Mouse (Mus musculus) yolk sac, embryonic 10.5 days (tissue): ENCODE results near the gene Cluh.

ENCODE experiments used
- DNase-seq: peaks from one replicate; pipeline ENCODE4 v3.0.0-alpha.2; 2017; ENCODE audit warnings: low spot score

Gene Cluh

GRCm38 (mm10) chr11:74674713-74675112 is 25.4 kb downstream of the Cluh start:
- DNase-seq: no peak

GRCm38 (mm10) chr11:74675156-74675555 is 25.9 kb downstream of the Cluh start:
- DNase-seq: no peak

DNA sequence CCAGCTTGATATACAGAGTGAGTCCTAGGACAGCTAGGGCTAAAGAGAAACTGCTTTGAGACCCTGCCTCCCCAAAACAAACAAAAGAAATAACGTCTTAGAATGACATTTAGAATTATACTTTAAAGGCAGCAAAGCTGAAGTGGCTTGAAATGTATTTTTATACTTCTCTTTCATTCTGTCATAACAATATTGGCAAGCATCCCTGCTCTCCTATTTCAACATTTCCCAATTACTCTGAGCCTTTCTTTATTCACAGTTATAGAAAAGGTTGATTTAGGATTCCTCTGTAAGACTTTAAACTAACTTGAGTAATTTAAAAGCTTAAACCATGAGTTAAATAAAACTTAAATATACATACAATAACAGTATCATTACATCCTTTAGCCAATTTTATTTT is 42.9 kb downstream of the Cluh start:
- no peak for DNase-seq

- no peak for DNase-seq
Measured at GRCm38 (mm10) chr11:74699505-74699904, 50.2 kb downstream of the Cluh start.

DNA sequence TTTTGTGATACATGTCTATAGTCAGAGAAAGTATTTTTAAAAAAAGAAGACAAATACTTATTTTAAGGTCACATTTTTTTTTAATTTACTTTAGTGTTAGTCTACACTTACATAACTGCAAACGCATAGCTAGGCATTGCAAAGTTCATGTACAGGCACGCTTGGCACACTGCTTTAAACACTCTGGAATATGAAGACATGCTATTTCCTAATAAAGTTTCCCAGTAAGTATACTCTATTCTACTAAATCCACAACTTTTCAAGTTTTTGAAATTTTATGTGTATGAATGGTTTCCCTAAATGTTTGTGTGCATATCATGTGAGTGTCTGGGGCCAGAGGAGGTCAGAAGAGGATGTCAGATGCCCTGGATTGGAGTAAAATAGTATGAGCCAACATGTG is 54.8 kb downstream of the Cluh start:
- DNase-seq: no peak

- DNase-seq: no peak
Measured at GRCm38 (mm10) chr11:74708781-74709180, 59.5 kb downstream of the Cluh start.

- no peak for DNase-seq
Measured at GRCm38 (mm10) chr11:74710671-74711070, 61.4 kb downstream of the Cluh start.

DNA sequence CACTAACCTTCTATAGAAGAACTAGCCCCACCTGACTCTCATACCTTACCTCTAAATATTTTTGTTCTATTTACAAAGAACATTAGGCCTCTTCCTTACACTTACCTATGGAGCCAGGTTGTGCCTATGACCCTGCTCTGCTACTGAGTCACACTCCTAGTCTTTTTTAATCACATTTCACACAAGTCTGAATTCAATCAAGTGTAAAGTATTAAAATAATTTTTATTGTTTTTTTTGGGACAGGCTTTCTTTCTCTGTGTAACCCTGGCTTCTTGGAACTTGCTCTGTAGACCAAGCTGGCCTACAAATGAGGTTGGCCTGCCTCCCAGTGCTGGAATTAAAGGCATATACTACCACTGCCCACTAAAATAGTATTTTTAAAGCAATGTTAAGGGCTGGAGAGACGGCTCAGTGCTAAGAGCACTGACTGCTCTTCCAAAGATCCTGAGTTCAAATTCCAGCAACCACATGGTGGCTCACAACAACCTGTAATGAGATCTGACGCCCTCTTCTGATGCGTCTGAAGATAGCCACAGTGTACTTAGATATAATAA is 66.8 kb downstream of the Cluh start:
- no peak for DNase-seq
